Mouse (Mus musculus) cerebellum, adult 2 months (tissue): ENCODE results near the gene Gm20604.

ENCODE experiments used
- CTCF ChIP-seq: fragments of 200-500 bp; IDR thresholded peaks from 2 replicates; pipeline ENCODE4 v1.5.1; 2011; ENCODE audit warnings: low read depth, mild to moderate bottlenecking, control low read depth, low read length, moderate library complexity, borderline replicate concordance; ENCODE audit not compliant: insufficient read depth
- POLR2A ChIP-seq: fragments of 200-500 bp; IDR thresholded peaks from 2 replicates; pipeline ENCODE4 v1.6.1; 2011; ENCODE audit warnings: low read length, control low read depth, borderline replicate concordance; ENCODE audit not compliant: insufficient read depth

DNA sequence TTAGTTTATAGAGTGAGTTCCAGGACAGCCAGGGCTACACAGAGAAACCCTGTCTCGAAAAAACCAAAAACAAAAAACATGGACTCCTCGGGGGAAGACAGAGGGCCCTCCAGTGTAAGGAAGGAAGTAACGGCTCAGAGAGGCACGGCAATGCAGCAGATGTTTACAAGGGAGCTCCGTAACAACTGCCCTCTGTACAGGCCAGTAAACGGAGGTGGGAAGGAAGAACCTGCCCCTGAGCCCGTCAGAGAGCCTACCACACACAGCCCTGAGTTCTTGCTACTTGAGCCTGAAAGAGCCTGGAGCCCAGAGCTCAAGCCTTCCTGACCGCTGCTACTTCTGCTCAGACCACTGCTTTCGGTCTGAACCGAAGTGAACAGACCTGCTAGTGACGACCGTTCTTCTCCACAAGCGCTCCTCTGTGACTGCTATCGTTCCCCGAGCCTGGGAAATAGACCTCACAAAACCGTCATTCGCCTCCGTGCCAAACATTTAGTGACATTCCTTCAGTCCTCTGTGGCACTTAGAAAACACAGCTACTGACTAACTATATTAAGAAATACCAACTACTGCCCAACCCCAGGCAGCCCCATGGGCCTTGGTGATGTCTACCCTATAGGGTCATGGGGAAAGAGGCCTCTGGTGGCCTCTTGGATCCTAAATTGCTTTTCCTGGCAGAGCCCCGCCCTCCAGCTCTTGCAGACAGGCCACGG, 45.2 kb downstream of the Gm20604 start:
- TF ChIP-seq POLR2A (no peak), CTCF (no peak)
